Mouse (Mus musculus) C3H10T1/2 (cell line): Measurements from ENCODE around the gene Glul. TPM values are rescaled to one million over a fixed set of nuclear protein-coding genes. Genes with fewer than 3 reads are reported as not detected.

Experiments used
- polyA plus RNA-seq, 2 experiments: library from polyadenylated mRNA; unstranded; fragments of >200 nt; fragmentation: generic; extraction: Trizol; gene quantifications; one replicate each; pipeline ENCODE4 v1.2.1; 2012; ENCODE audit warnings: missing spikeins in 2 of 2

Glul gene
- 10 to 100 TPM; 18.0 to 45.9 TPM for polyA plus RNA-seq

GRCm38 (mm10) chr1:153899731-153900380 lies at the start of gene Glul, which contains the start of gene Teddm2:
TSS of gene Glul (plus strand) at chr1:153899944.
TSS of gene Teddm2 (minus strand) at chr1:153900228.

GRCm38 (mm10) chr1:153874045-153874444 lies 25.7 kb upstream of the Glul start, which contains the start of gene Teddm1b:
TSS of gene Teddm1b (plus strand) at chr1:153874345.

GRCm38 (mm10) chr1:153891442-153891841 lies 8.3 kb upstream of the Glul start, which contains the start of gene Teddm1a:
TSS of gene Teddm1a (plus strand) at chr1:153891742.

Other genes starting within 250 kb of the Glul start
- gene Rgs8, start 246.9 kb upstream of the Glul start, polyA plus RNA-seq = under 1 TPM; 0.02 TPM
- under 1 TPM; 0.11 to 0.25 TPM for gene Rgs16, start 159.6 kb upstream of the Glul start, polyA plus RNA-seq
- gene Rnasel, start 150.5 kb upstream of the Glul start, polyA plus RNA-seq = under 1 TPM; 0.01 to 0.98 TPM
- under 1 TPM in 1 of 2 experiments, not detected in 1; 0.04 TPM for gene Rgsl1, start 55.8 kb upstream of the Glul start, polyA plus RNA-seq
- under 1 TPM in 1 of 2 experiments, not detected in 1; 0.07 TPM for gene Teddm1b, start 25.6 kb upstream of the Glul start, polyA plus RNA-seq
- gene Teddm1a, start 8.2 kb upstream of the Glul start, polyA plus RNA-seq = not detected
- gene Teddm2, start 284 bp downstream of the Glul start, polyA plus RNA-seq = under 1 TPM; 0.14 to 0.24 TPM